Mouse (Mus musculus) E14TG2a.4 (cell line): ENCODE data around the gene Zmynd8.

Source experiments
- CTCF ChIP-seq: conservative IDR thresholded peaks from 2 replicates; pipeline ENCODE4 v1.5.1; 2014; ENCODE audit warnings: low read length
- NANOG ChIP-seq: IDR thresholded peaks from 2 replicates; pipeline ENCODE4 v1.6.1; 2014; ENCODE audit warnings: borderline replicate concordance, low read length, mixed read lengths
- POU5F1 ChIP-seq: IDR thresholded peaks from 2 replicates; pipeline ENCODE4 v1.6.1; 2014; ENCODE audit warnings: low read length, borderline replicate concordance

DNA sequence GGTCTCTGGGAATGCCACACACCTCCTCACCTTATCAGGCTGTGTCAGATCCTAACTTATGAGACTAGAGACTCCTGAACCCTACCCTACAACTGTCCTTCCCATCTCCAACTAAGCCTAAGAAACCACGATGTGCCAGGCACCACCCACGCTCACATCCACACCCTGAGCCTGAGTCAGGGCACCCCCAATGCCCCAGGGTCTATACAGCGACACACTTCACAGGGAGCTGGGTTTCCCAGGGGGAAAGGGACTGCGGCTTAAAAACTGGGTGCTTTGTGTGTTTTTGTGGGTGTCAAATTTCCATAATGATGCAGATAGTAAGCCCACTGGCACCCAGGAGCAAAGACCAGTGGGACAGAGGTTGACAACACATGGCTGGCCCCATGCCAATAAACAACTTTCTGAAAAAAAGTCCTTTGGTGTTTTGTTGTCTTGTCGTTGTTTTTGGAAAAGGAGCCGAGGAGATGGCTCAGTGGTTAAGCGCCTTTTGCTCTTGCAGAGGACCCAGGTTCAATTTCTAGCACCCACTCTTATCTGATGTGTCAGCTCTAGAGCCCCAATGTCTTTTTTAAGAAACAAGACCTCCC lies 42.1 kb downstream of the Zmynd8 start:
- TF ChIP-seq CTCF (no peak), POU5F1 (no peak), NANOG (no peak)
